Mouse (Mus musculus) lung, adult 2 months (tissue): ENCODE results near the gene Trim2.

Experiments
- CTCF ChIP-seq: fragments of 200-500 bp; IDR thresholded peaks from 2 replicates; pipeline ENCODE4 v1.5.1; 2011; ENCODE audit warnings: mild to moderate bottlenecking, low read length, control low read depth; ENCODE audit not compliant: insufficient read depth
- POLR2A ChIP-seq: fragments of 200-500 bp; IDR thresholded peaks from 2 replicates; pipeline ENCODE4 v1.6.1; 2011; ENCODE audit warnings: low read depth, mild to moderate bottlenecking, control low read depth, low read length, borderline replicate concordance; ENCODE audit errors: extremely low read depth

DNA sequence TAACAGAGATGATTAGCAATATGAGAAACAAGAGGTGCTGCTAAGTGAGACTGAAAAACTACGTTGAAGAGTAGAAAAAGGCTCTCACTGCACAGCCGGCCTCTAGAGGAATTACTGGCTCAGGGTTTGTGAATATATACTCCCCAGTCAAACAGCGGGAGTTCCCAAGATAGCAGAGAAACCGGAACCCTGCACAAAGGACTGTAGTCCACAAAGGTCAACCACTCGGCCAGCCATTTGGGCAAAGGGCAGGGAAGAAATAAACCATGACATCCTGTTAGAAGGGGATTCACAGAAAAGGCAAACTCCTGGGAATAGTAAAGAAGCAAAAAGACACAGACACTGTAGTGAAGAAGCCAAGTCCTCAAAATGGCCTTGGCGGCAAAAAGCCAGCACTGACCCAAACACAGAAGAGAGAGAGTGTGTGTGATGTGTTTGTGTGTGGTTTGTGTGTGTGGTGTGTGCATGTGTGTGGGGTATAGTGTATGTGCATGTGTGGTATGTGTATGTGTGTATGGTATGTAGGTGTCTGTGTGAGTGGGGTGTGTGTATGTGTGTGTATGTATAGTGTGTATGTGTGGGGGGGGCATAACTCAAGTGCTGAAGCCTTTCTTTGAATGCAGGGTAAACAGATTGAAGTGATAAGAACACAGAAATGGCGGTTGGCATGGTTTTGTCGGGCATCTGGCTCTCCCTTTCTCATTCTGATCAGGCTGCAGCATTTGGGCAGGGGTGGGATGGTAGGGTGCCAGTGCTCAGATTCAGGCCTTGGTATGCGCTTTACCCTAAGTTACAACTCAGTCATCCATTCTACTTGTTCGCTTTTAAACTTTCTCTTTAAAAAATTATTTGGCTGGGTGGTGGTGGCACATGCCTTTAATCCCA is 71.0 kb downstream of the Trim2 start:
- no peak for TF ChIP-seq CTCF
- no peak for TF ChIP-seq POLR2A
